Mouse (Mus musculus) hindbrain, embryonic 13.5 days (tissue): Measurements from ENCODE around the gene Asgr1. TPM values are rescaled to one million over a fixed set of nuclear protein-coding genes. Genes with fewer than 3 reads are reported as not detected.
A peak's percentile ranks its signal among the peaks of the same experiment; 100 is the strongest.
"Not testable (repeated sequence)": the region's sequence is repeated elsewhere in the genome, so short reads cannot be mapped to it uniquely, and the experiment has no call there.

Source experiments
- ATAC-seq: fragments of 200-750 bp; cut with Nextera tagmentation; 2 replicates; pipeline ENCODE4 v1.8.0; 2017; ENCODE audit warnings: moderate TSS enrichment; ENCODE audit not compliant: low FRiP score
- H3K27ac ChIP-seq: fragments of 300-500 bp; sonication (generic); 2 replicates; pipeline ENCODE4 v1.5.1; 2015; ENCODE audit warnings: inconsistent platforms, mild to moderate bottlenecking, moderate library complexity
- H3K27me3 ChIP-seq: fragments of 300-500 bp; sonication (generic); 2 replicates; pipeline ENCODE4 v1.6.1; 2015; ENCODE audit warnings: mild to moderate bottlenecking, inconsistent platforms
- H3K36me3 ChIP-seq: fragments of 300-500 bp; sonication (generic); 2 replicates; pipeline ENCODE4 v1.6.1; 2015; ENCODE audit warnings: mild to moderate bottlenecking, inconsistent platforms
- H3K4me1 ChIP-seq: fragments of 300-500 bp; sonication (generic); replicated peaks from 2 replicates; pipeline ENCODE4 v1.6.1; 2015; ENCODE audit warnings: inconsistent platforms
- H3K4me2 ChIP-seq: fragments of 300-500 bp; sonication (generic); 2 replicates; pipeline ENCODE4 v1.6.1; 2015; ENCODE audit warnings: inconsistent platforms, mild to moderate bottlenecking, moderate library complexity
- H3K4me3 ChIP-seq: fragments of 300-500 bp; sonication (generic); 2 replicates; pipeline ENCODE4 v1.5.1; 2015; ENCODE audit warnings: mild to moderate bottlenecking, inconsistent platforms
- H3K9ac ChIP-seq: fragments of 300-500 bp; sonication (generic); 2 replicates; pipeline ENCODE4 v1.6.1; 2015; ENCODE audit warnings: mild to moderate bottlenecking, inconsistent platforms
- H3K9me3 ChIP-seq: fragments of 300-500 bp; sonication (generic); 2 replicates; pipeline ENCODE4 v1.6.1; 2016; ENCODE audit warnings: inconsistent platforms
- WGBS: fragments of 180-500 bp; shearing (Covaris S2); methylation state at CpG from one replicate; pipeline ENCODE4 v1.1.7; 2015; 5-methylcytosine and 5-hydroxymethylcytosine counted together
- polyA plus RNA-seq: library from polyadenylated mRNA; unstranded; fragments of >200 nt; fragmentation: Nextera tagmentation; extraction: Ambion mirVana; gene quantifications from 2 replicates; pipeline ENCODE4 v1.2.1, GENCODE M21; 2015

Gene Asgr1
- polyA plus RNA-seq, 1 experiment from 2014 or later: 1.7 TPM

DNA sequence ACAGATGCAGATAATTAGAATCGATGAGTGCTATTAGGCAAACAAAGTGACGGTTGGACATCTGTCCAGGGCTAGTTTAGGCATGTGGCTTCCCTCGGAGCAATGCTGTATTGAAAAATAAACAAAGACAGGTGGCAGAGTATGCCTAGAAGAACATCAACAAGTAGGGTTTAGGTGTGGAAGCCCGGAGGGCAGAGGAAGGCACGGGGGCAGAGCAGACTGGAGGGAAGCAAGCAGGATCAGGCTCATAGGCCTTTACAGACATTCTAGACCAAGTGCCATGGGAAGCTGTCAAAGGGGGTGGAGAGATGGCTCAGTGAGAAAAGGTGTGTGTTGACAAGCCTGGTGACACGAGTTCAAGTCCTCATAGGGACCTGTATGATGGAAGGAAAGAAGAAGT is 4.5 kb upstream of the Asgr1 start:
- 68% methylated on average over 6 of the region's 6 CpGs for WGBS
- Histone ChIP-seq H3K27me3 (no peaks in the 10 kb centered on the region), H3K9me3 (no peaks in the 10 kb centered on the region), H3K4me2 (no peak overlapping the region), H3K36me3 (peaks cover 16% of the 10 kb centered on the region), H3K4me1 (no peaks in the 10 kb centered on the region), H3K4me3 (no peak overlapping the region), H3K27ac (no peak overlapping the region), H3K9ac (no peak overlapping the region)
- no peak for ATAC-seq

DNA sequence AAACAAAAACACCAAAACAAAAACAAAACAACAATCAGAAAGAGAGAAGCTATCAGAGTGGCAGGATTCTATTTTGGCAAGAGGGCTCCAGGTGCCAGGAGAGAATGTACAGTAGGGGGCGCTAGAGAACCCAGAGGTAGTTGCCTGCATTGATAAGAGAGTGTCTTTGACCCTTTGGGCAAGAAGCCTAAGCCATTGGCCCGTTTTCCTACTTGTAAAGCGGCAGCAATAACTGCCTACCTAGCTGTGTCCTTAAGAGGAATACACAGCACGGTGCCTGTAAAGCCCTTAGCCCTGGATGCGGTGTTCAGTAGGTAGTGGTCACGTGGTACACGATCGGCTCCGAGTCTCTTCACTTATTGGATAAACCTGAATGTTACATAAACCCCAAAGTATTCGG is 4.1 kb upstream of the Asgr1 start:
- Histone ChIP-seq H3K4me3 (no peak overlapping the region), H3K4me1 (no peaks in the 10 kb centered on the region), H3K4me2 (no peak overlapping the region), H3K27me3 (0 out of 2 replicates have a peak, but pooled peaks cover 3% of the 10 kb centered on the region), H3K36me3 (peaks cover 11% of the 10 kb centered on the region), H3K9me3 (no peaks in the 10 kb centered on the region), H3K9ac (no peak overlapping the region), H3K27ac (no peak overlapping the region)
- no peak for ATAC-seq
- WGBS: 68% methylated on average over 10 of the region's 10 CpGs

DNA sequence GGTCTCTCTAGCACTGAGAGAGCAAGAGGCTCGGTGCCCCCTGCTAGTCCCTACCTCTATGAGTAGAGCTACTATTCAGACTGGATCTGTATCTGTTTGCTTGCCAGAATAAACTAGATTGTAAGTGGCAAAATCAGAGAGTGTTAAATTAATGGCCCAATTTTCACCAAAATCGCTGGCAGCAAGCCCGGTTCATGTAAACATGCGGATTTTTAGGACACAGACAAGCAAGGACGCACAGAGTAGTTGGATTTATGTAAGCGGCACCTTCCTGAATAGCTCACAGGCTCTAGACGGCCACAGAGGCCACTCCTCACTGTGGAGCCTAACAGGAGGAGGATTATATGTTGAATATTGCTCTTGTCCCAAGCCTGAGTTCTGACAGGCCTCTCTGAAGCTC is 729 bp upstream of the Asgr1 start:
- Histone ChIP-seq H3K36me3 (no peaks in the 10 kb centered on the region), H3K4me2 (no peak overlapping the region), H3K9me3 (no peaks in the 10 kb centered on the region), H3K9ac (no peak overlapping the region), H3K4me3 (no peak overlapping the region), H3K27me3 (0 out of 2 replicates have a peak, but pooled peaks cover 5% of the 10 kb centered on the region), H3K27ac (no peak overlapping the region), H3K4me1 (no peaks in the 10 kb centered on the region)
- 75% methylated on average over 7 of the region's 7 CpGs for WGBS
- no peak for ATAC-seq

DNA sequence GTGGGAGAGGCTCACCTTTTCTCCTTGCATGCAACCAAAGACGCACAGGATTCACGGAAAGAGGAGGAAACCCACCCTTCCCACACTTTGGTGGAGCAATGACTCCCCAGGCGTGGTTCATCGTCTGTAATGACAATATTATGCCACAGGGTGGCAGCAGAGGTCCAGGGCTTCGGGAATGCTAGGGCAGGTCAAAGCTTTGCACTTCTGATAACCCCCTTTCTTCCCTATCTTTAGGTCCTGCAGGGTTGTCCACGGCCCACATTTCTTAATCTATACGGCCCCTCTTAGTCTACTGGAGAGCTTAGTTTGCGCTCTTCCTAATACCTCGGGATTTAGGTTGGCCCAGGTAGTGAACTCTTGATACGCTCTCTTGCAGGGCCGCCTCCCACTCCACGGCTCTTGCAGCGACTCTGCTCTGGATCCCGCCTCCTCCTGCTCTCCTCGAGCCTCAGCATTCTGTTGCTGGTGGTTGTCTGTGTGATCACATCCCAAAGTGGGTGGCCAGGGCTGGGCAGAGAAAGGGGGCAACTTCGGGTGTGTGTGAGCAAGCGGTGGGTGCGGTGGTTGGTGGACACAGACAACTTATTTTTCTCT is 1.8 kb downstream of the Asgr1 start:
- Histone ChIP-seq H3K9ac (no peak overlapping the region), H3K27ac (no peak overlapping the region), H3K4me1 (no peaks in the 10 kb centered on the region), H3K4me3 (no peak overlapping the region), H3K27me3 (0 out of 2 replicates have a peak, but pooled peaks cover 5% of the 10 kb centered on the region), H3K4me2 (0 out of 2 replicates have a peak overlapping the region, but pooled peaks have one; percentile 13), H3K36me3 (no peaks in the 10 kb centered on the region), H3K9me3 (no peaks in the 10 kb centered on the region)
- 29% methylated on average over 18 of the region's 18 CpGs for WGBS
- ATAC-seq: peak; percentile 39

DNA sequence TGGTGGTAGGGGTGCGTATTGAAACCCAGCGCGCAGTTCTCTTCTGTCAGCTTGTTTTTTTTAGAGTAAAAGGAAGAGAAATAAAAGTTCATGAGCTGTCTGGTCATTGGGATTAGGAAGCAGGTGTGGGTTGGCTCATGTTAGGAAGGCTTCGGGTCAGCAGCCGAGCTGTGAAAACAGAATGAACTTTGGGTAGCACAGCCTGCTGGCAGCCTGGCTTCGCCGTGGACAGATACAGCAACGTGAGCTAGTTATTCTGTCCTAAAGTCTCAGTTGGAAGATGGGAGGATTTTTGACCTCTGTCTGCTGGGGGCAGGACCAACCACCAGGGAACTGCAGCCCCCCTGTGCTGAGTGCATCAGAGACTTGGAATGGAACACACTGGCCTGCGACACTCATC is 3.9 kb downstream of the Asgr1 start:
- no peak overlapping the region for H3K27ac ChIP-seq
- H3K9me3 ChIP-seq: no peaks in the 10 kb centered on the region
- no peak overlapping the region for H3K4me2 ChIP-seq
- no peak for ATAC-seq
- peak overlapping the region; percentile 43; the same call in 1 of the 2 replicates for H3K9ac ChIP-seq
- 0 out of 2 replicates have a peak, but pooled peaks cover 5% of the 10 kb centered on the region for H3K27me3 ChIP-seq
- H3K4me1 ChIP-seq: no peaks in the 10 kb centered on the region
- H3K4me3 ChIP-seq: no peak overlapping the region
- 80% methylated on average over 9 of the region's 9 CpGs for WGBS
- H3K36me3 ChIP-seq: no peaks in the 10 kb centered on the region

DNA sequence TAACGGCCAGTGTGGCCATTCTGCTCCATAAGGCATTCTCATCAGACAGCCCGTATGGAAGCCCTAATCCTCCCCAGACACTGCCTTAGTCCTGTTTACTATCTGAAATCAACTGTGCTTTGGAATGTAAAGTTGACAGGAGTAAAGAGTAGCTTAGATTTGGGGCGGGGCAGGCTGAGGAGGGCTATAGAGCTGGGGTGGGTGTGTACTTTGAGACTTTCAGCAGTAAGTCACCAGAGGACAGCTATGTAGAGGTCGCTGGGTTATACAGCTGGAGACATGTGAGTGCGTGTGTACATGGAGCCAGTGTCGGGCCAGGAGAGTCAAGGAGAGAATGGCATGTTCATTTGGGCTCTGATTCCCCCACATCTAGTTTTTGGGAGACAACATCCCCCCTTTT is 6.0 kb downstream of the Asgr1 start:
- no peak overlapping the region for H3K4me3 ChIP-seq
- H3K4me2 ChIP-seq: no peak overlapping the region
- H3K4me1 ChIP-seq: no peaks in the 10 kb centered on the region
- no peaks in the 10 kb centered on the region for H3K36me3 ChIP-seq
- 72% methylated on average over 6 of the region's 6 CpGs for WGBS
- 0 out of 2 replicates have a peak, but pooled peaks cover 2% of the 10 kb centered on the region for H3K27me3 ChIP-seq
- H3K9ac ChIP-seq: no peak overlapping the region
- H3K9me3 ChIP-seq: no peaks in the 10 kb centered on the region
- no peak for ATAC-seq
- no peak overlapping the region for H3K27ac ChIP-seq

DNA sequence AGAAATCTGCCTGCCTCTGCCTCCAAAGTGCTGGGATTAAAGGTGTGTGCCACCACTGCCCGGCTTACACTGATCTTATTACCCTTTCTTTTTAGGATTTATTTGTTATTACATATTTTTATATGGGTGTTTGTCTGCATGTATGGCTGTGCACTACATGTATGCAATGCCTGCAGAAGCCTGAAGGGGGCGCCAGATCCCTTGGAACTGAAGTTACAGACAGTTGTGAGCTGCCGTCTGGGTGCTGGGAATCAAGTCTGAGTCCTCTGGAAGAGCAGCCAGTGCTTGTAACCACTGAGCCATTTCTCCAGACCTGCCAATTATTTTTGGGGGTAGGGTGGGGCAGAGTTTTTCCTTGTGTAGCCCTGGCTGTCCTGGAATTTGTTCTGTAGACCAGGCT is 9.2 kb downstream of the Asgr1 start:
- Histone ChIP-seq H3K4me3 (no peak overlapping the region), H3K9ac (no peak overlapping the region), H3K27me3 (no peaks in the 10 kb centered on the region), H3K4me2 (no peak overlapping the region), H3K36me3 (no peaks in the 10 kb centered on the region), H3K27ac (no peak overlapping the region), H3K4me1 (peaks cover 3% of the 10 kb centered on the region; the same call in 1 of the 2 replicates), H3K9me3 (no peaks in the 10 kb centered on the region)
- no peak for ATAC-seq
- WGBS: 72% methylated on average over 3 of the region's 3 CpGs

DNA sequence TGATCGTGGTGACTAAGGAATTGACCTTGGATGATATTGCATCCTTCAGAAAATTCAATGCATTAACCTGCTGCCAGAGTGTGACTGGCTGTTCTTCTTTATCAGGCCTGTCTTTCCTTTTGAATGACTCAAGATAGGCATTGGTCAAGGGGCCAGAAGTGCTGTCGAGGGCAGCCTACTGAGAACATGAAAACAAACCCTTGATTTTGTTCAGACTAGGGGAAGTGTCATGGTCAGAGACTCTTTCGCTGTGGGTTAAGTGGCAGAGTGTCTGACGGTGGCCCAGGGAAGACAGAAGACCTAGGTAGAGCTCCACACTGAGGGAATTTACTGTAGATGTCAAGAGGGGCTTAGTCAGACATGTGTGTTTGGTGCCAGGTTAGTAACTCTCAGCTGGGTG is 12.8 kb downstream of the Asgr1 start:
- Histone ChIP-seq H3K36me3 (no peaks in the 10 kb centered on the region), H3K4me2 (no peak overlapping the region), H3K9me3 (no peaks in the 10 kb centered on the region), H3K27ac (no peak overlapping the region), H3K4me3 (no peak overlapping the region), H3K9ac (no peak overlapping the region), H3K4me1 (peaks cover 6% of the 10 kb centered on the region; the same call in 1 of the 2 replicates), H3K27me3 (no peaks in the 10 kb centered on the region)
- ATAC-seq: no peak
- 83% methylated on average over 4 of the region's 4 CpGs for WGBS

DNA sequence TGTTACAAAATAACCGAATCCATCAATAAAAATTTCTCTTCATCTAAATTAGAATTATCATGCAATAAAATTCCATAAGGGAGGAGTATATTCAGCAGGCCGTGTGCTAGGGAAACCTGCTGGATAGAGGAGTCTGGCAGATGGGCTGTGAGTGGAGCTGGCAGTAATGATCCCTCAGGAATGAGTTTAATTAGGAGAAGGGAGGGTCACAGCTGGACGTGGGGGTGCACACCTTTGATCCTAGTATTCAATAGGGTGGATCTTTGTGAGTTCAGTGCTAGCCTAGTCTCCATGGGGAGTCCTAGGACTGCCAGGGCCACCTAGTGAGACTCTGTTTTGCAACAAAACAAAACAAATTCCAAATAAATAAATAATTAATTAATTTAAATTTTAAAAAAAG is 14.4 kb downstream of the Asgr1 start:
- 33% methylated on average over 3 of the region's 3 CpGs for WGBS
- Histone ChIP-seq H3K27me3 (no peaks in the 10 kb centered on the region), H3K9me3 (no peaks in the 10 kb centered on the region), H3K36me3 (no peaks in the 10 kb centered on the region), H3K4me3 (no peak overlapping the region), H3K27ac (no peak overlapping the region), H3K4me2 (no peak overlapping the region), H3K4me1 (peaks cover 6% of the 10 kb centered on the region; the same call in 1 of the 2 replicates), H3K9ac (no peak overlapping the region)
- ATAC-seq: no peak; the same call in 1 of the 2 replicates

DNA sequence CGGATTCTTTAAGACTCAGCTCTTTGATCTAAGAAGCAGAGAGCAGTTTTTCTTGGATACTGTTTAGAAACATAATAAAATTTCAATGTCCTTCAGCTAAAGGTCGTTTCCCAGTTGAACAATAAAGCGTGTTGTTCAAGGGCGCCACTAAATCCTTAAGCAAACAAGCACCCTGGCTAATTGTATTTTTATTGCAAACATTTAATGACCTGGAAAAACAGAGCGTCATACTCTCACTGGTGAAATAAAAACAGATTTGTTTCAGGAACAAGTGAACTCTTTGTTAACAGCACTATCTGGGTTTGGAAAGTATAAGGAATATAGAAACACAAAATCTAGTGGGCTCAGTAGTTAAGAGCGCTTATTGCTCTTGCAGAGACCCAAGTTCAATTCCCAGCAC is 16.2 kb downstream of the Asgr1 start:
- H3K27ac ChIP-seq: no peak overlapping the region
- peaks cover 8% of the 10 kb centered on the region; the same call in 1 of the 2 replicates for H3K4me1 ChIP-seq
- no peak for ATAC-seq
- H3K4me2 ChIP-seq: no peak overlapping the region
- H3K9me3 ChIP-seq: no peaks in the 10 kb centered on the region
- H3K4me3 ChIP-seq: no peak overlapping the region
- H3K9ac ChIP-seq: no peak overlapping the region
- WGBS: 67% methylated on average over 6 of the region's 6 CpGs
- H3K27me3 ChIP-seq: no peaks in the 10 kb centered on the region
- no peaks in the 10 kb centered on the region for H3K36me3 ChIP-seq

DNA sequence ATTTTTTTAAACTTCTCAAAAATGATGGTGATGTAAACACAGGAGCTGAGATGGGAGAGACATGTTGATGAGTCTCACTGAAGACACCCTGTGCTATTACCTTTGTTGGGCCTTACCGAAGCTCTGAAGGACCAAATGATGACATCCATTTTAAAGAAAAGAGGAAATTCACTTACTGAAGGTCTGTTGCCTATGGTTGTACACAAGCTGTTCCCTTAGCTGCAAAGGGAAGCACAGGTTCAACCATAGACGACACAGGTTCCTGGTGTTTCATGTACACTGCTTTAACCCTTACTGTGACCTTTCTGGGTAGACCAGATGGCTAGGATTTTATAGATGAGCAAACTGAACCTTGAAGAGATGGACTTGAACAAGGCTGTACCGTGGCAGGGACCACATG is 16.7 kb downstream of the Asgr1 start:
- H3K36me3 ChIP-seq, H3K4me3 ChIP-seq, H3K4me2 ChIP-seq, ATAC-seq, H3K9ac ChIP-seq, H3K9me3 ChIP-seq, H3K27me3 ChIP-seq, H3K27ac ChIP-seq, H3K4me1 ChIP-seq: not testable (repeated sequence)
- 85% methylated on average over 3 of the region's 3 CpGs for WGBS

DNA sequence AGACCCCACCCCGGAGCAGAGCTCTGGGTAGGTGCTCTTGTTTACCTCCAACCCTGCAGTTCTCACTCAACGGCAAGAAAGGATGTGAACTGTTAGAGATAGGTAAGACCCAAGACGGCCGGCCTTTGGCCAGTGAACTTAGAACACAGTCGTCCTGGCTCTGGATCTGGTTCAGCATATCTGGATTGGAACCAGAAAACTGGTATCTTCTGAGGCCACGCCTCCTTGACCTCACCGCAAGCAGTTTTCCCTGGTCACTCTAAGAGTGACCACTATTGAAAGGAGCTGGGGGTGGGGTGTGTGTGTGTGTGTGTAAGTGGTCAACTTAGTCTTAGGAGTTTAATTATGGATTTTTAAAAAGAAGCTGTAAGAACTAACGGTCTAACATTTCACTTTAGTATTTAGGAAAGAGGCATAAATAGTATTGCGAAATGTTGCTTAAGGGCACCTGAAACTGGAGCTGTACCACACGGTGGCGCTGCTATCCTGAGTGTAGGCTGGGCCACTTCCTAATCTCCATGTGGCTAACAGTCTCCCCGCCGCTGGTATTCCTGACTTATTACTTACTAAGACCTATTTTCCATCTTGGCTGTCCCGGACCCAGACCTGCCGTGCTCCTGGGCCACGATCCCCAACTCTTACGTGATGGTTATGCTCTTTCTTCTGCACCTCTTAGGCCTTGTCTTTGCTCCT is 20.6 kb downstream of the Asgr1 start:
- H3K9ac ChIP-seq: no peak overlapping the region
- no peaks in the 10 kb centered on the region for H3K9me3 ChIP-seq
- H3K4me2 ChIP-seq: peak overlapping the region; percentile 26; the same call in 1 of the 2 replicates
- H3K27me3 ChIP-seq: no peaks in the 10 kb centered on the region
- H3K4me3 ChIP-seq: no peak overlapping the region
- WGBS: 41% methylated on average over 17 of the region's 17 CpGs
- no peak overlapping the region for H3K27ac ChIP-seq
- no peak for ATAC-seq
- 0 out of 2 replicates have a peak, but pooled peaks cover 2% of the 10 kb centered on the region for H3K4me1 ChIP-seq
- no peaks in the 10 kb centered on the region for H3K36me3 ChIP-seq

DNA sequence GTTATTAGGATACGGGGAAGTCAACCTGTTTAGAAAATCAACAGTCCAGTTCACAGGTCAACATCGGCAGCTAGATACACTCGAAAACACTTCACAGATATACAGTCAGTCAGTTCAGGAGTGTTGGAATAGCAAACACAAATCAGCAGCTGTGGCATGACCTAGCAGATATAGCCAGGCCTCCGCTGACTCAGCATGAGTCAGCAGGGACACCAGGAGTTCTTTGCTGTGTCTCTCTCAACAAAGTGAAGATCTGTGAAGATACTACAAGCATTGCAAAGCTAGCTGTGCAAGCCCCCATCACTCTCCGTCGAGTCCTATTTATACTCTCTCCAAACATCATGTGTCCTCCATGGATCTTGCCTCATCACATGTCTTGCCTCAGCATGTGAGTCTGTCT is 21.7 kb downstream of the Asgr1 start:
- Histone ChIP-seq H3K27ac (no peak overlapping the region), H3K9me3 (no peaks in the 10 kb centered on the region), H3K9ac (no peak overlapping the region), H3K36me3 (no peaks in the 10 kb centered on the region), H3K4me1 (0 out of 2 replicates have a peak, but pooled peaks cover 2% of the 10 kb centered on the region), H3K4me3 (no peak overlapping the region), H3K27me3 (no peaks in the 10 kb centered on the region), H3K4me2 (no peak overlapping the region)
- ATAC-seq: no peak
- WGBS: 86% methylated on average over 6 of the region's 6 CpGs
